Mouse (Mus musculus) heart, adult 2 months (tissue): ENCODE results near the gene Kri1. TPM values are rescaled to one million over a fixed set of nuclear protein-coding genes. Genes with fewer than 3 reads are reported as not detected.

Experiments used
- DNase-seq, 2 experiments: peaks; one replicate each; pipeline ENCODE4 v3.0.0; 2021
- H3K27ac ChIP-seq: fragments of 200-600 bp; 2 replicates; pipeline ENCODE4 v1.8.1; 2022
- H3K27me3 ChIP-seq: fragments of 200-500 bp; 2 replicates; pipeline ENCODE4 v1.6.1; 2012; ENCODE audit warnings: mild to moderate bottlenecking, low read length, inconsistent platforms, mixed read lengths; ENCODE audit not compliant: control insufficient read depth, insufficient read depth
- H3K36me3 ChIP-seq: fragments of 200-500 bp; 2 replicates; pipeline ENCODE4 v1.6.1; 2012; ENCODE audit warnings: low read length, inconsistent platforms; ENCODE audit not compliant: control insufficient read depth, insufficient read depth
- H3K4me1 ChIP-seq: fragments of 200-500 bp; 2 replicates; pipeline ENCODE4 v1.6.1; 2011; ENCODE audit warnings: low read length; ENCODE audit not compliant: control insufficient read depth, insufficient read depth
- H3K4me3 ChIP-seq: fragments of 200-600 bp; 2 replicates; pipeline ENCODE4 v1.8.1; 2022
- H3K79me2 ChIP-seq: fragments of 200-500 bp; replicated peaks from 2 replicates; pipeline ENCODE4 v1.6.1; 2012; ENCODE audit warnings: mild to moderate bottlenecking, inconsistent platforms, low read length, moderate library complexity, mixed read lengths; ENCODE audit not compliant: control insufficient read depth, insufficient read depth
- H3K9ac ChIP-seq: fragments of 200-500 bp; 2 replicates; pipeline ENCODE4 v1.6.1; 2012; ENCODE audit warnings: low read depth, mild to moderate bottlenecking, control low read depth, inconsistent platforms, low read length, mixed read lengths
- CTCF ChIP-seq: fragments of 200-600 bp; IDR thresholded peaks from 2 replicates; pipeline ENCODE4 v1.8.1; 2022; ENCODE audit warnings: antibody characterized with exemption, mild to moderate bottlenecking, moderate library complexity
- EP300 ChIP-seq: fragments of 200-500 bp; IDR thresholded peaks from 2 replicates; pipeline ENCODE4 v1.6.1; 2011; ENCODE audit warnings: low read depth, low read length, control low read depth; ENCODE audit not compliant: insufficient read depth
- POLR2A ChIP-seq: fragments of 200-500 bp; IDR thresholded peaks from 2 replicates; pipeline ENCODE4 v1.6.1; 2011; ENCODE audit warnings: mild to moderate bottlenecking, low read depth, low read length, control low read depth; ENCODE audit not compliant: insufficient read depth
- WGBS: fragments of 180-500 bp; shearing (Covaris S2); methylation state at CpG from one replicate; pipeline ENCODE4 v1.1.7; 2018; 5-methylcytosine and 5-hydroxymethylcytosine counted together
- intact Hi-C: fragments of 180-260 bp; cut with DNase I; formaldehyde crosslinking; loops from one replicate; pipeline ENCODE4 v1.15.1; 2025
- polyA plus RNA-seq: library from polyadenylated mRNA; depleted of rRNA; stranded (reverse); fragments of >200 nt; gene quantifications from 2 replicates; pipeline ENCODE4 v1.2.3, GENCODE M21; 2012
- total RNA-seq, 2 experiments: library from RNA; stranded (reverse); gene quantifications; 2 replicates each; pipeline ENCODE4 v1.2.3; 2021

The Kri1 gene
- total and polyA plus RNA-seq, 3 experiments = 12.8 to 16.8 (median 16.3) TPM

DNA sequence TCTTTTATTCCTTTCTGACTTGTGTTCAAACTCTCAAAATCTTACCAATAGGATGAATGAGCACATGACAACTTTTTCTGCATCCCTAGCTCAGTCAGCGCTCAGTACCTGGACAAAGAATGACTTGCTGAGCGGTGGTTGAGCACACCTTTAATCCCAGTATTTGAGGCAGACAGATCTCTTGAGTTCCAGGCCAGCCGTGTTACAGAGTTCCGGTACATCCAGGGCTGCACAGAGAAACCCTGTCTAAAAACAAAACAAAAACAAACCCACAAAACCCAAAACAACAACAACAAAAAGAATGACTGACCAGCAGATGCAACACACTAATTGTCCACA is 32.5 kb upstream of the Kri1 start:
- DNase-seq = no peak
- peak overlapping the region; percentile 82 for H3K4me3 ChIP-seq
- H3K9ac ChIP-seq = no peak overlapping the region
- H3K4me1 ChIP-seq = peaks cover 9% of the 10 kb centered on the region
- WGBS = 24% methylated on average over 4 of the region's 4 CpGs
- intact Hi-C loops = no loop called here
- no peaks in the 10 kb centered on the region for H3K27me3 ChIP-seq
- no peak for TF ChIP-seq EP300
- no peak for TF ChIP-seq CTCF
- no peak for TF ChIP-seq POLR2A
- peaks cover 3% of the 10 kb centered on the region for H3K79me2 ChIP-seq
- no peaks in the 10 kb centered on the region for H3K36me3 ChIP-seq
- peak overlapping the region; percentile 95 for H3K27ac ChIP-seq

DNA sequence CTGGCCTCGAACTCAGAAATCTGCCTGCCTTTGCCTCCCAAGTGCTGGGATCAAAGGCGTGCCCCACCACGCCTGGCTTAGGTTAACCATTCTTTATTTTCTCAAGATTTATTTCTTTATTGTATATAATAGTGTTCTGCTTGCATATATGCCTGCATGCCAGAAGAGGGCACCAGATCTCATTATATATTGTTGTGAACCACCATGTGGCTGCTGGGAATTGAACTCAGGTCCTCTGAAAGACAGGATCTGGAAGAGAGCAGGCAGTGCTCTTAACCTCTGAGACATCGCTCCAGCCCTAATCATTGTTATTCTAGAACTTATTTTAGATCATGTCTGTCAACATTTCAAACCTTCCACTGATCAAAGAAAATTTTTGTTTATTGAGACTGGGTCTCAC is 31.7 kb upstream of the Kri1 start:
- no peak for TF ChIP-seq EP300
- TF ChIP-seq CTCF = peak; percentile 42
- WGBS = 96% methylated on average over 4 of the region's 4 CpGs
- Histone ChIP-seq H3K4me3 (no peak overlapping the region), H3K9ac (no peak overlapping the region), H3K4me1 (peaks cover 7% of the 10 kb centered on the region), H3K36me3 (no peaks in the 10 kb centered on the region), H3K79me2 (peaks cover 1% of the 10 kb centered on the region; the same call in 1 of the 2 replicates), H3K27ac (no peak overlapping the region), H3K27me3 (no peaks in the 10 kb centered on the region)
- DNase-seq = no peak
- intact Hi-C loops = no loop called here

DNA sequence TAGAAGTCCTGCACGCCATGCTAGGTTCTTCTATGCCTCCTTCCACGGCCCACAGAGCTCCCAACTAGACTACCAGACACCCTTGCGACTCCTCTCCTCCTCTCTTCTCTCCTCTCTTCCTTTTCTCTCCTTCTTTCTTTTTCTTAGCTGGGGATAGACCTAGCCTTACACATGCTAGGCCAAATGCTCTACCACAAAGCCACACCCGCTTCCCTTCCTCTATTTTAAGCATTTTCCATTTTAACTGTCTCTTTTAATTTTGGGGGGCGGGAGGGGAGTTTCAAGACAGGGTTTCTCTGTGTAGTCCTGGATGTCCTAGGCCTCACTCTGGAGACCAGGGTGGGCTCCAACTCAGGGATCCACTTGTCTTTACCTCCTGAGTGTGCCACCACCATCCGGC is 31.0 kb upstream of the Kri1 start:
- no peak overlapping the region for H3K4me3 ChIP-seq
- H3K4me1 ChIP-seq = peaks cover 5% of the 10 kb centered on the region
- intact Hi-C loops = no loop called here
- H3K27ac ChIP-seq = no peak overlapping the region
- no peak overlapping the region for H3K9ac ChIP-seq
- TF ChIP-seq CTCF = no peak
- no peak for TF ChIP-seq EP300
- no peak for TF ChIP-seq POLR2A
- no peak for DNase-seq
- 87% methylated on average over 6 of the region's 6 CpGs for WGBS
- no peaks in the 10 kb centered on the region for H3K79me2 ChIP-seq
- no peaks in the 10 kb centered on the region for H3K36me3 ChIP-seq
- H3K27me3 ChIP-seq = no peaks in the 10 kb centered on the region

DNA sequence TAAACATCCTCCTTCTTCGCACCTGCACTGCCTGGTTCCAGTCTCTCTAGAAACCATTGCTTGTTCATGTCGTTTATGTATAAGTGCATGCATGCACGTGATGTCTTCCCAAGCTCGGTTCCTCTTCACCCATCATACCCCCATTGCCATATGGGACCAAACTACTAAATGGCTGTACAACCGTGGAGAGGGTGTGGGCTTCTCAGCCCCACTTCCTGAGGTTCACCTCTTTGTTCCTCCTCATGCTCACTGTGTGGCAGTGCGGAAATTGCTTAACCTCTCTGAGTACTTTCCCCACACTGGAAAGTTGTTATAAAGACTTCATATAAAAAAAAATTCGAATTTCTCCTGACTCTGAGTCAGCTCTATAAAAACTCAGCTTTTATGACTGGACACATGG is 28.9 kb upstream of the Kri1 start:
- no peak for DNase-seq
- TF ChIP-seq CTCF (no peak), POLR2A (no peak), EP300 (no peak)
- H3K36me3 ChIP-seq = no peaks in the 10 kb centered on the region
- no peaks in the 10 kb centered on the region for H3K79me2 ChIP-seq
- peaks cover 3% of the 10 kb centered on the region for H3K4me1 ChIP-seq
- no peak overlapping the region for H3K4me3 ChIP-seq
- H3K27me3 ChIP-seq = no peaks in the 10 kb centered on the region
- no peak overlapping the region for H3K9ac ChIP-seq
- intact Hi-C loops = no loop called here
- WGBS = 70% methylated on average over 7 of the region's 7 CpGs
- no peak overlapping the region for H3K27ac ChIP-seq

DNA sequence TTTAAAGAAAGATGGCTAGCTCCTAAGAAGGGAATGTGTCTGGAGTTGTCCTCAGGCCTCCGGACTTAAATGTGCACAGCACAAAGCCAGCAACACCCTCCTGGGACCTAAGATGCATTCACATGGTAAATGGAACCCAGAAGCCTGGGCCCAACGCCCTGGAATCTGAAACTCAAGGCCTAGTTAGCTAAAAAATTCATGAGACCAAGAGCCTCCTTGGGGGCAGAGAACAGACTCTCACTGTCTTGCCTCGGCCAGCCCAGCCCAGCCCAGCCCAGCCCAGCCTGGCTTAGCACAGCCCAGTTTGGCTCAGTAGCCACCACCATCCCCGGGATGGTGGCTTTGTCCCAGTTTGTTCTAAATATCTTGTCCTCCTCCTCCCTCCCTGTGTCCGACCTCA is 27.7 kb upstream of the Kri1 start:
- Histone ChIP-seq H3K36me3 (no peaks in the 10 kb centered on the region), H3K79me2 (no peaks in the 10 kb centered on the region), H3K9ac (no peak overlapping the region), H3K27ac (no peak overlapping the region), H3K4me1 (peaks cover 3% of the 10 kb centered on the region), H3K4me3 (no peak overlapping the region), H3K27me3 (no peaks in the 10 kb centered on the region)
- intact Hi-C loops = no loop called here
- 60% methylated on average over 5 of the region's 5 CpGs for WGBS
- TF ChIP-seq EP300 = no peak
- TF ChIP-seq POLR2A = no peak
- TF ChIP-seq CTCF = no peak
- no peak for DNase-seq

DNA sequence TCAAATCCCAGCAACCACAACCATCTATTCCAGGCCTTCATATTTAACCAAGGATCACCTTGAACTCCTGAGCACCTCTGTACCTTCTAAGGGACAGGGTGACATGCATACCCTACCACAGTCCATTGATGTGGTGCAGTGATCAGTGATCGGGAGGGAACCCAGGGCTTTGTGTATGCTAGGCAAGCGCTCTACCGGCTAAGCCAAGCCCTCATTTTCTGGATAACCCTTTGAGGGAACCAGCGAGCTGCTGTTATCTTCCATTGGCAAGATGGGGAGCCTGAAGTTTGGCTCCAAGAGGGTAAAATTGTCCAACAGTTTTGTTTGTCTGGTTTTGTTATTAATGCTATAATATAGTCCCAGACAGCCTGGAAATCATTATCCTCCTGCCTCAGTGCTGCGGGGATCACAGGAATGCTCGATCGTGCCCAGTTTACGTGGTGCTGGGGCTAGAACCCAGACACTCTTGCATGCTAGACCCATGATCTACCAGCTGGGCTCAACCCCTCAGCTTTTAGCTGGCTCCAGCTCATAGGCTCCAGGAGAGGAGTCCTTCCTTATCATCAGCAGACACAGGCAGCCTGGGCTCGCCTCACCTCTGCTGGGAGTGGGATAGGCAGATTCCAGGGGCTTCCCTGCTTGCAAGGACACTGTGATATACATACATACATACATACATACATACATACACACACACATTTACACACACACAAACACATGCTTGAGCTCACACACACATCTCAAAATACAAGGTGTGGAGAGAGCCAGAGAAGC is 26.8 kb upstream of the Kri1 start:
- Histone ChIP-seq H3K4me1 (peaks cover 1% of the 10 kb centered on the region; the same call in 1 of the 2 replicates), H3K27me3 (no peaks in the 10 kb centered on the region), H3K36me3 (no peaks in the 10 kb centered on the region), H3K4me3 (no peak overlapping the region), H3K9ac (no peak overlapping the region), H3K27ac (no peak overlapping the region), H3K79me2 (no peaks in the 10 kb centered on the region)
- WGBS = 88% methylated on average over 9 of the region's 9 CpGs
- TF ChIP-seq EP300 (no peak), CTCF (no peak), POLR2A (no peak)
- intact Hi-C loops = loop anchor here (5.0 kb wide), 2 partner anchors 92 to 153 kb away; no protein-coding TSS in a partner anchor
- DNase-seq = no peak
